Mouse (Mus musculus): ENCODE measurements at regions not wholly inside any gene's neighbourhood (a gene's known extent, or its start where the extent isn't known, plus 50 kb on each side); places are given as distances from the start of the nearest gene placed in this dataset.
"Not testable (repeated sequence)": the region's sequence is repeated elsewhere in the genome, so short reads cannot be mapped to it uniquely, and the experiment has no call there.

DNA sequence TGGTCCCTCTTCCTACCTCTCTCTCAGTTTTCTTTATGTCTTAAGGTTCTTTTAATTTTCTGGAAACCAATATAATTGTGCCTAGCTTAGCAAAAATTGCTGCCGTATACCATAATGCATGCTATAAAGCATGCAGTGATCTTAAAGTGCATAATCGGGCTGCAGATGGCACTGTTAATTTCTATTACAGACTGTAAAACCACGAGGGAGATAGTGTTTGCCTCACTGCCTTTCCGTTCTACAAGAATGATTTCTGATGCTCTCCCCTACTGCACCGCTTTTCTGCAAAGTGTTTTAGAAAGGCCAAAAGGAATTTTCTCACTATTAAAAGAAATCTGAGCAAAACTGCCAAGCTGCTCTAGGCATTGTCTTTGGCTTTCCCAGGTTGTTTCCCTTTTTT is 357.6 kb downstream of the Tusc1 start:
- no peak for DNase-seq (ENCODE audit: low spot score in 2 of 2)

DNA sequence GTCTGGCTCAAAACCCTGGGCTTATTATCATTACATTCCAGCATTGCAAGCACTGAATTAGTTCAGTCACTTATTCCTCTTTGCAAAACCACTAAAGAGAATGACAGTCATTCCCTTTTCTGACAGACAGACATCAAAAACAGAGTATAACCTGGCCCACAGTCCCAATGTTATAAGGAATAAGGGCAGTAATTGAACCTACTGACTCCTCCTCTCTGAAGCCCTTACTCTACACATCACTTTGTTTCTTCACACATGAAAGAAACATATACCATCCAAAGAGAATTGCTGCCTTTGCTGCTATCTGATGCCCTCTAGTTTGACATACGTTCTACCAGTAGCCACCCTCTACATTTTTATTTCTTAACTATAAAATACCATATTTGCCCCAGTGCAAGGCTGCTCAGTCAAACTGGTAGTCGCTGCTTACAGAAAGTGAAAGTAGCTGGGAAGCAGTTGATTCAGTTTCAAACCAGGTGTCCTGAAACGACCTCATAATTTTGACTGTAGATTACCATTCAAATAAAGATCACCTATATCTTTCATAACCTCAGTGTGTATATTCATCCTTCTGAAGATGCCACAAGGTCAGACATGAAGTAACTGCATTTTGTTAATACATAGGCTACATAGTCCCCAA is 393.1 kb downstream of the Tusc1 start:
- no peak for DNase-seq (ENCODE audit: low spot score in 2 of 2)

DNA sequence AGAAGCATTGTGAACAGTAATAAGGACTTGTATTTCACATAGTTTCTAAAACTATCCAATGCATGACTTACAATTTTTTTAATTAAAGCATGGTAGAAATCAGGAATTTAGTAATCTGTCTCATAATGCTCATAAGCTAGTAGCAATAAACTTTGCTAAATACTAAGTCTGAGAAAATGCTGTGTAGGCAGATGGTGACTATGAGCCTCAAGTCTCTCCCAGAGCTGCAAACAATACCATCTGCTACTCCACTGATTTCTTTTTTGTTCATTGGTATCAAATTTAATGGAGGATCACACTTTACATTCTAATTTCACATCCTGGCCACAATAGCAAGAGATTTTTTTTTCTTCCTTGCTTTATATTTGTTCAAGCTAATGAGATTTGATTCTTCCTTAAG is 404.0 kb downstream of the Tusc1 start:
- peak in 1 of 2 experiments; percentile 4 for DNase-seq (ENCODE audit: low spot score in 2 of 2)

DNA sequence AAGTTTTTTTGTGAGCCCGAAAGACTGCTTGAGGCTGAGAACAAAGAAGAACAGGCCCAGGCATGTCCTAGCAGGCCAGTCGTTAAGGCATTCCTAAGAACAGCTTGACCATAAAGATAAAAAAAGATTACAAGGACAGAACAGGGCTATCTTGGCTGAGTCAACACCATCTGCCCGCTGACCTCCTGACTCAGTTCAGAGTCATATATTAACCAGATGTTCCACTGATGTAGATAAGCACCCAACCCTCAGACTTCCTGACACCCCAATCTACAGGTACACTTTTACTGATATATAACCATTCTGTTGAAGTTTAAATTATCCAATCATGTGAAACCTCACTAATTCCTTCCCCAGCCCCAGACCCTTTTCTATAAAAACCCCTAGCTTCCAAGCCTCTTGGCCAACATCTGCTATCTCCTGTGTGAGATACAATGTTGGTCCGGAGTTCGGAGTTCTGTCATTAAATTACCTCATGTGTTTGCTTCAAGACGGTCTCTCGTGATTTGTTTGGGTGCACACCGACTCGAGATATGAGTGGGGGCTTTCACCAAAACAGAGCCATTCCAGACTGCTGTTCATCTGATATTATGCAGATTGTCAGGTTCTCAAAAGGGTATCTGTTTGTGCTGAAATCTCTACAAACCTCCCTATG is 413.8 kb downstream of the Tusc1 start:
- DNase-seq (ENCODE audit: low spot score in 2 of 2) = no peak

DNA sequence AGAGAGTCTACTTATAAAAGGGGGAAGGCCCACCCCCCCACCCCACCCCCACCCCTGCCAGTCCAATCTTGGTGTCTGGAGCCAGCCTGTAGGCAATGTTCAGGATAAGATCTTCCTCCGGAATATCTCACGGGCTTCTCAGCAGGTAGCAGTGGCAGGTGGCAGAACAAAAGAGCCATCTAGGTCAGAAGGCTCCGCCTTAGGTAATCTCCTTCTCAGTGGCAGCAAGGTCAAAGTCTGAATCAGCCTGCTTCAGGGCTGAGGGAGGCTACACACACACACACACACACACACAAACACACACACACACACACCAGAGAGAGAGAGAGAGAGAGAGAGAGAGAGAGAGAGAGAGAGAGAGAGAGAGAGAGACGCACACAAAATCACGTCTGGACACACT is 431.8 kb downstream of the Tusc1 start:
- DNase-seq (ENCODE audit: low spot score in 2 of 2) = not testable (repeated sequence)

All from layer of hippocampus, adult 8-10 months (tissue).